Mouse (Mus musculus) layer of hippocampus, postnatal 36 days (tissue): ENCODE data around the gene Slc16a3. TPM values are rescaled to one million over a fixed set of nuclear protein-coding genes. Genes with fewer than 3 reads are reported as not detected.

Source experiments
- DNase-seq, 2 experiments: peaks; one replicate each; pipeline ENCODE4 v3.0.0; 2022
- total RNA-seq, 2 experiments: library from RNA; stranded (reverse); gene quantifications; 2 replicates each; pipeline ENCODE4 v1.2.3; 2021

Gene Slc16a3
- total RNA-seq, 2 experiments from 2014 or later, result 2.3 to 2.5 TPM

DNA sequence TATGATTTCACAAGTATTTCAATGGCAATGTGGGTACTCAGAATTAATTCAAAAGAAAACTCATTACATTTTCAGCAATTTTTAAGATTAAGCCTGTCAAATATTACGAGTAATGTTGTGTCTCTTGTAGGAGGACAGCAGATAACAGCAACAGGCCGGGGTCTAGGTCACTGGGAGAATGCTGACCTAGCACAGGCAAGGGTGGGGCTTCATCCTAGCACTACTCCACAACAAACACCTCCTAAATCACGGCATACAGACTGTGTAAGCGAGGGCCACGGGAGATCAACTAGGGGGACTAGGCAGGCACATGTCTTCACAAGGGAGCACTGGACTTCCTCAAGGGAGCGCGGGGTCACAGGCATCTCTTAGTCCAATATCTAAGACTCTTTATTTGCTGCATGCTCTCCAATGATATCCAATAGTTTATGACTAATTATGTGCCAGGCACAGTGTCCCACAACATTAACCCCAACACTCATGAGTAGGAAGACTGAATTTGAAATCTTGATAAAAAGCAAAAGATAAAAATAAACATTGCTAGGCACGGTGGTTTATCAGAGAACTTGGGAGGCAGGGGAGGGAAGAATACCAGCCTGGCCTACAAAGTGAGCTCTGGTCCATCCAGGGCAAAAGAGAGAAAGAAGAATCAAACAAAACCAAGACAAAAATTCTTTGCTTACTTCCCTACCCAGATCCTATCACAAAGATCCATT lies 31.6 kb downstream of the Slc16a3 start:
- DNase-seq, result no peak

DNA sequence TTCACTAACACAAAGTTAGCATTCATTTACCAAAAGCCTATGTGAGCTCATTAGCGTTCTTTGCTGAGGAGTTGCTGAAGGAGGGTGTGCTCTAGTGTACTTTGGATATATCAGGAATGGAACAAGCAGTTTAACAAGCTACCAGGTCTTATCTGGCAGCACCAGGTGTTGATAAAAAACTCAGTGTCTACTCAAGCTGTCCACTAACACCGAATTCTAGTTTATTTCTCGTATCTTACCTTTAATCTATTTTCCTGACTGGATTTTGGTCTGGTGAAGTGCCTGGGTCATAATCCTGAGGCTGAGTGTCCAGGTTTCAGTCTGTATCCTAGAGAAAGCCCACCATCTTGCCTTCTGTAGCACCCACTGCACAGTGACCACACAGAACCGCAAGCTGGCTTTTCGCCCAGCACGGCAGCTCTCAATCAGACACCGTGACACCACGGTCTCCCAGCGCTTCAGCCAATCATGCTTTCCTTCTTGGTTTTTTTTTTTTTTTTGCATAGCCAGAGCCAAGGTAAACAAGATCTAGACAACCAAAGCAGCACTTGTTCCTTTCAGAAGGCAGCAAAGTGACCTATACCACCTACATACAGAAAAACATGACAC lies 32.3 kb downstream of the Slc16a3 start:
- no peak for DNase-seq

DNA sequence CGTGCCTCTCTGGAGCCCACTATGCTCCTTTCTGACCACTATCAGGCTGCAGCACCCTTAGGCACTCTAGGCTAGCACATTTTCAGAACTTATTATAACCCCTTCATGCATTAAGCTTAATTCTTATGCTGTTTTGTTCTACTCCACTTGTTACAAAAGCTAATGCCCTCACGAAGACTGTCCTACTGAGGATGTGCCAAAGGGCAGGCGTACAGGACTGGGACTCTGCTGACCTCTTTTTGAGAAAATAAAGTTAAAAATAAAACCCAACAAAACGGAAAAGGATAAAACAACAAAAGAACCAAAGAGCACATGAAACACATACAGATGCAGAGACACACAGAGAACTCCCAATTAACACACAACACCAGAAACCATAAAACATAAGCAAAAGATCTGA lies 33.4 kb downstream of the Slc16a3 start:
- DNase-seq, result no peak

DNA sequence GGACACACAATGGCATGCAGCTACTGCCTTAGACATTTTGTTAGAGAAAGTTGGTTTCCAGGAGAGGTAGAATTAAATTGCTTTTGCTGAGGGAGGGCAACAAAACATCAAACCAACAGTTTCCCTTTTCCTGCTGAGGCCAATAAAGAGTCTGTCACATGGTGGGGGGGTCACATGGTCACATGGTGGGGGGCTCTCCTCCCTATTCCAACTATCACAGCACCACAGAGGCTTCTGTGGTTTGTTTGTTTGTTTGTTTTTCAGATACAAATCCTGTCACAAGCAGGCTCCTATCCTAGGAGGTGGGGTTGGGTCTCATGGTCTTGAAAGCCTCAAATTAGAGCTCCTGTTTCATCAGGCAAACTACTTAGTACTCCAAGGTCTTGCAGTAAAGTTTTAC lies 34.2 kb downstream of the Slc16a3 start:
- DNase-seq, result no peak

DNA sequence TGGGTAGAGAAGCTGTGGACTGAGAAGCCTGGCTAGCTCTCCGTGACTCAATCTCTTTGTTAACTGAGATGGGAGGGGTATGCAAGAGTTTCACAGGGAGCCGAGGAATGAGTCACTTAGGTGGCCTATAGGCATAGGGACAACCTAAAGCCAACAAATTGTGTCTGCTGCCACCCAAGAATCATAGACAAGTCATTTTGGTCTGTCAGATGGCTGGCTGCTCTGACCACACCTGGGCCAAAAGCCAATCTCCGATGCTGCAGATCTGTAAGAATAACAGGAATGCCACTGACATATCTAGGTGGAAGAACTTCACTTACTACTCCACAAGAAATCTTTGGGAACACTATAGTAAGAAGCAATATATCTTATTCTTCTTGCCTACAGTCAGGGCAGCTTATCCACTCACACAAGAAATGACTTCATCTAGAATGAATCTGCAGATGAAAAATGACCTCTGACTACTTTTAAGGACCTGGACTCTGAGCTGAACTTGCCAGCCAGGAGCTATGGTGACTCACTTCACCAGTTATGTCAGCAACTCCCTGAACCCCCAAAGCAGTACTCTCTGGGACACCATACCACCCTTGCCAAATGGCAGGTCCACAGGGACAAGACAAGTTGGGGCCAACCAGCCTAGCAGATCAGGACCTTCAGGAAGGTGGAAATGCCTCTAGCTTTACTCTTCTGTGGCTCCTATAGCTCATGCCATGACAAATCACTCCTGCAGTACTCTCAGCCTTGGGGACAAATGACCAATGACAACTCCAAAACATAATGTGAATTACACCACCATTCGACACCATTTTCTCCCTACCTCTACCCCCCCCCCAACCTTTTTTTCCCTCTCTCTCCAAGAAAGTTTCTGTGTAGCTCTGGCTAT lies 36.4 kb downstream of the Slc16a3 start:
- DNase-seq, result no peak

DNA sequence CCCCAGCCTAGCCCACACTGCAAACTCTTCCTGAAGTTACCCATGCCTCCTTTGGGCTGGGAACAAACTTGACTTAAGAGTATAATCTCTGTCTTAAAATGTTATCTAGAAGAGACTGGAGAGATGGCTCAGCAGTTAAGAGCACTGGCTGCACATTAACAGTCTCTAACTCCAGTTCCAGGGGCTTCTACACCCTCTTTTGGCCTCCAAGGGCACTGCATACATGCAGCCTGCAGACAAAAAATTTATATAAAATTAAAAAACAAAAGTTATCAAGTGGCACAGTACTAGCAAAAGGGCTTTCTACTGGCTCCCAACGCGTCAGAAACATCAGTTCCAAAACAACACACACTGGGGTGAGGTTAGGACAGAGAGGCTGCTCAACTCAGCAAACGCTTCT lies 39.3 kb downstream of the Slc16a3 start:
- DNase-seq, result no peak

DNA sequence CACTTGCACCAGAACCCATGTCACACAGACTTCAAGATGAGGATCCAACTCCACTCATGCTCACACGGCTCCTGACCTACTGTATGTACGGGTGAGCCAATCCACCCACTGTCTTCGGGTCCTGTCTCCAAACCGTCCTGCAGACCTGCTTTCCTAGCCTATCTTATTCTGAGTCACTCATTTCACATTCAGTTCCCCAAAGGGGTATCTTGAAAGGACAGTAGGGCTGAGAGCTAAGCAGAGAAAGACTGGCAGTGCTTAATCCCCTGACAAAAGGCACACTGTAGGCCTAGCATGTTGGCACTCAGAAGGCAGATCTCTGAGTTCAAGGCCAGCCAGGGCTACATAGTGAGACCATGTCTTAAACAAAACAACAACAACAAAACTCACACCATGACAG lies 40.1 kb downstream of the Slc16a3 start:
- DNase-seq, result no peak

DNA sequence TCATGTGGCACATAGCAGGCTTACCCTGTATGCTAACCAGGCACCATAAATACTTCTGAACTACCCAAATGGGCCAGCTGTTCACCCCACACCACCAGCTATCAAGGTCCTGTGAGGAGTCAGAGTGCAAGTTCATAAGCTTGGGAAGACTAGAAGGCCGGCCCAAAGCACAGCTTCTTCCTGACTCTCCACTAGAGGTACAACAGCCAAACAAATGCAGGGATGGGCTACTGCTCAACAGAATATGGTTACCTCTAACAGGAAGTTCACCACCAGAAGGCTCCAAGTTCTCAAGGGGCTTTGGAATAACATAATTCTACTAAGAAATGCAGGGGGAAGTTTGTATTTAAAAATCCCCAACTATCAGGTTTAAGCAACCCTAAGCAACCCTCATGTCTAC lies 41.2 kb downstream of the Slc16a3 start:
- DNase-seq, result no peak

DNA sequence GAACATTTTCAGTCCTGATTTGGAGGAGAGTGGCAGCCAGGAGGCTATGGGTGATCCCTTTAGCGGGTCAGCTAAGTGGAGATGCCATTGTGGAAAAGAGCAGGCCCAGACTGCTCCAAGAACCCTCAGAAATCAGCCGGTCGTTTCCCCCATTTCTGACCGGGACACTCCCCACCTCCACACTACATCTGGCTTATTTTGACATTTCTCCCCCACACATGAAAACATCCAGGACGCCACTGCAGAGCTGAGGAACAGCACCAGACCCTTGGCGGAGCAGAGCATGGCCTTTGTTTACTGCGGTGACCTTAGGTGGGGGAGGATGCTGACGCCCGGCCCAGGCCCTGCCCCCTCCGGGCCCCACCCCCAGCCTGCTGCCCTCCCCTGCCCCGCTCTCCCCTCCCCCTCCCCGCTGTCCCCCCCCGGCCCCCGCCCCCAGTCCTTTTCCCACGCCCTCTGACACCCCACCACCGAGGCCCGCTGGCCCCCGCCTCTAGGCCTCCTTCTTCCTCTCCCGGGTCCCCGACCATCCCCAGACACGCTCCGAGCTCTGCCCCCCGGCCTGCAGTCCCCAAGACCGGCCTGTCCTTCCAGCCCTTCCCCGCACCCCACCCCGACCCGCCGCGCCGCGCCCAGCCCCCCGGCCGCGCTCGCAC lies 42.0 kb downstream of the Slc16a3 start:
- peak in 1 of 2 experiments; percentile 28 for DNase-seq

DNA sequence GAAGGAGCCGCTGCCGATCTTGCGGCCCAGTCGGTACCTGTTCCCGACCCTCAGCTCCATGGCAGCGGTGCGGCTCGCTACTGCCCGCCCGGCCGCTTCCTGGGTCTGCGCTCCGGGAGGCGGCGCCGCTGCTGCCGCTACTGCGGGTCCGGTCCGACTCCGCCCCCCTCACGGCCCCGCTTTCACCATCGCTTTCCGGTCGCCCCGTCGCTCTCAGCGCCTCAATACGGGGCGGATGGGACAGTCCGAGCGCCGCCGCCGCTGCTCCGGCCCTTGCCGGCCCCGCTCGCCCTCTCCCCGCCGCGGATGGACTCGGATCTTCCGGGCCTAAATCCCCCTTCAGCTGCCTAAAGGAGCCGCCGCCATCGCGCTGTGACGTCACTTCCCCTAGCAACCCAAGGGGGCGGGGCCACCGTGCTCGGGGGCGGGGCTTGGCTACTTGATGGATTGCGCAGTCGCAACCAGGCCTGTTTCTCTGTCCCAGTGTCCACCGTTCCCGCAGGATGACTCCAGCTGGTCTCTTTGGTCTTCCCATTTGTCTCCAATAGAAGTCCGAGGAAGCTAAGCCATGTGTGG lies 42.8 kb downstream of the Slc16a3 start, which contains the start of gene Csnk1d:
Gene Csnk1d, minus strand, starts transcription at position 380 of the 576 bp plus-strand sequence.
- peak; percentile 99 for DNase-seq

DNA sequence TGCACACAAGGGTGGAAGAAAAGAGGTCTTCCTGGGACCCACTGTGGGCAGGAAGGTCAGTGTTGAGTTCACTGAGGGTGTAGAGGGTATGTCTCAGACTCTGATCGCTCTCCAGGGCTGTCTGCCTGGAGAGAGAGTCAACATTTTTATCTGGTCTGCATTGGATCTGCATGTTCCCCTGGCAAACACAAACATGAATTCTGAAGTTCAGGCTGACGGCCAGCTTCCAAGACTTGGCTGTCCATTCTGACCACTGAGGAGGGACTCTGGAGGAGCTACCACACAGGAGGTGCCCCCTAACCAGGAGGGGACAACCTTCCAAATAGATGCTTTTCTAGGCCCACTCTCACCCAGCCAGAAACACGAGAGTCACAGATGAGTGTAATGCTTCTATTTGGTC lies 43.5 kb downstream of the Slc16a3 start:
- DNase-seq, result no peak

DNA sequence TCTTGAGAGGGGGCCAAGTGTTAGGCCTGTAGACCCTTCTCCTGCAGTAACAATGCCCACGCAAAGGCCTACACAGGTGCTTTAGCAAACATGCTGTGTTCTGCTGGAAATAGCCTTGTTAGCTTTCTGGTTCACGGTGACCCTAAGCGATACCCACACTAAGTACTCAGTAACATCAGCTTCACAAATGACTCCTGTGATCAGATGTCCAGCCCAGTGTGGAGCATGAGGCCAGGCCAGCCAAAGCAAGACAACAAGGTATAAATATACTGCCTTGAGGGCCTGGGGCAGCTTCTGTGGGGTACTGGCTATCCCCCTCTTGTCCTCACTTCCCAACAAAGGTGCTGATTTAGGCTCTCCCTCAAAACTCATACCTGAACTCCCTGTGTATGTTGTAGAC lies 44.8 kb downstream of the Slc16a3 start:
- DNase-seq, result no peak

DNA sequence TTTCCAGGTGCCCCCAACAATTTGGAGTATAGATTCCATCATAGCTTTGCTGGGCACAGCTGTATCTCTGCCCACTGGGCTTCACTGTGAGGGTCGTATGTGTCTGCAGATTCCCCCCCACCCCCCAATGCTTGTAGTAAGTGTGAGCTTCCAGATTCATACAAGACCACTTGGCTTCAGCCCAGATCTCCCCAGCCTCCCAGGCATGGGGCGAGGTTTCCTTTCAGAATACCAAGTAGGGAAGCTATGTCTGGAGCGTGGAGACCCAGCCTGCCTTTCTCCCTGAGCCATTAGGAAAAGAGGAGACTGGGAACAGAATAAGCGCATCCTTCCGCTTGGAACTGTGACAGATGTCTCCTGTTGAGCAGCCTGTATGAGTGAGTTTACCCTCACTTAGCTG lies 45.3 kb downstream of the Slc16a3 start:
- no peak for DNase-seq

DNA sequence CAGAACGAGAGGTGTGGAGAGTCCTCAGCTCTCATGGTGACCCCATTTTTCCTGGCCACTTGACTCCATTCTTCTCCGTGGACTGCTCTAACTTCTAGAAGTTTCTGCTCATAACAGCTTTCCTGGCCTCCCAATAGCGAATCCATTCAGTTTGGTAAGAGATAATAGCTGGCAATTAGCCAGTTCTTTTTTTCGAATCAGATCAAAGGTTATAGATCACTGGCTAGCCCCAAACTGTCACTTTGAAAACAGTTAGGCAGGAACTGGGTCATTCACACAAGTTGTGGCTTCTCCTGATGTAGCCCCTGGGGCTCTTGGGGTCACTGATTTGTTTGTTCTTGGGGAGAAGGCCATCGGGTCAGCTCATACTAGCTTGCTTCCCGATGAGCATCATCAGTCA lies 46.5 kb downstream of the Slc16a3 start:
- no peak for DNase-seq

DNA sequence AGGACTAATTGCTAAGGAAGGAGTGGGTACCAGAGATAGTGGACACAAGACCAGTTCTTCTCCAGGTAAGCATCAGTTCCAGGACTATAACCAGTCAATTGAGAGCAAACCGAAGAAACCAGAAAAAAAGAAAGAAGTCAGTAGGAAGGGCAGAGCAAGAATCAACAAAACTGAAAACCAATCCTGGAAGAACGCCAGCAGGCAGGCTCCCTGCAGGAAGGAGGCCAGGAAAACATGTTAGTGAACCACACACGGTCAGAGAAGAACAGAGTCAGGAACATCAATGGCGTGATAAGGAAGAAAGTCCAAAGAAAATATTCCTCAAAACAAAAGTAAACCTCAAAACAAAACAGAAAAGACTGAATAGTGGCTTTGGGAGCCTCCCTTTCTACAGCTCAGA lies 53.7 kb downstream of the Slc16a3 start:
- DNase-seq, result no peak

DNA sequence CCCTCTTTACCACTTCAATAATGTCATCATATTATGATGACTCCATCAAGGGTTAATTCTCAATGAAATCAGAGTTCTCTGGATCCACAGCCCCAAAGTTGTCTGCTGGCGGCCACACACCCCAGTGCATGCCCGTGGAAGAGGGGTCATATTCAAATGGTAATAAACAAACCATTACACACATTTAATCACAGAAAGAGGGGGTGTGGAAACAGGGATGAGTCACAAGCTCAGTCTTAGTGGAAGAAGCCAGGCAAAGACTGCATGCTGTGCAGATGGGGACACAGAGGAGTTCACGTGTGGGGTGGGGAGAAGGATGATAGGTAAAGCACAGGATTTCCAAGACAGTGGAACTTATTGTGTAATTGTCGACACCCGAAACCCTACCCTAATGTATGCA lies 56.0 kb downstream of the Slc16a3 start:
- DNase-seq, result no peak

DNA sequence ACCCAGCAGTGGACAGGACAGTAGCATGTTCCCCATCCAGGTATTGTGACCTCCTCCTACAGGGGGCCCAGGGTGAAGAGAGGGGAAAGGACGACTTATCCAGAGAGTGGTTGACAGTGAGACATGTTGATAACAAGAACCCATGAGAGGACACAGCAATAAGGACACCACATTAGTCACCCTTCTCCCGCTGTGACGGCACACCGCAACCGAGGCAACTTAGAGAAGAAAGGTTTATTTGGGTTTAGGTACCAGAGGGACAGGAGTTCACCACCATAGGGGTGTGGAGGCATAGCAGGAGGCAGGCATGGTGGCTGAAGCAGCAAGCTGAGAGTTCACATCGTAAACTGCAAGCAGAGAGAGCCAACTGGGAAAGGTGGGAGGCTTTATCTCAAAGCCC lies 57.9 kb downstream of the Slc16a3 start:
- DNase-seq, result no peak

DNA sequence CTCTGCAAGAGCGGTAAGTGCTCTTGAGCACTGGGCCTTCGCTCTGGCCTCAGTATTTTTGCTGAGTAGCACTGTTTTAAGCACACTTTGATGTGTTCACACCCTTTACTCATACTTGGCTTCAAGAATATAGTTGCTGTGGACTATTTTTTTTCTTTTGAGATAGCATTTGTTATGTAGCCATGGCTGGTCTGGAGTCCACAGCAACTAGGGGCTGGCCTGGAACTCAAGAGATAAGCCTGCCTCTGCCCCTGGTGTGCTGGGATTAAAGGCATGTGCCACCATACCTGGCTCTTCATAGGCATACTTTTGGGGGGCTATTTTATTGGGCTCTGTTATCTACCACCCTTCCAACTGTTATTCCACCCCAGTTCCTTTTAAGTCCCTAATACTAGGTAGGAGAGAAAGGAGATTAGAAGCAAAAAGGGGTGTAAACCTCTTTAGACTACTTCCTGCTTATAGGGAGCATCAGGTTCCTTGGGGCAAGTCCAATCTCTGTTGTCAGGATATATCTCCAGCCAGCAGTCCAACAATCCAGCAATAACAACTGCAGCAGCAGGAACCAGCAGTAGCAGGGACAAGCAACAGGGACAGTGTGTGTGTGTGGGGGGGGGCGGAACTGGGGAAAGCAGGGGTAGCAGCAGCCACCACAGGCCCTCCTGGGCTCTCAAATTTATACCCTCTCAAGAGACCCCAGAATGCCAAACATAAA lies 61.9 kb downstream of the Slc16a3 start:
- DNase-seq, result no peak
